In genomic region chr14:49790542-49790941, GRCm38 (mm10) we compare ENCODE assay signal across 17 mouse cellular contexts. TPM values are rescaled to one million over a fixed set of nuclear protein-coding genes. Genes with fewer than 3 reads are reported as not detected.
A peak's percentile ranks its signal among the peaks of the same experiment; 100 is the strongest.
DNase-seq lines count a peak whose midpoint lies in the region; ATAC-seq and TF ChIP-seq lines count a peak whose summit lies in the region.
"Had no signal": no experiment of that assay in that cellular context is flagged by ENCODE, and none has a peak within 500 bp of the region (broad histone marks: within the 10 kb centered on the region; RNA-seq: fewer than 3 reads in every experiment).

No protein-coding gene starts in this region.

- intact Hi-C loops in heart, adult 2 months (cut with DNase I), result no loop called here
- intact Hi-C loops in heart, postnatal 25 days (cut with DNase I), result no loop called here

- H3K4me2 ChIP-seq in heart, embryonic 11.5 days, result no peak overlapping the region; the same call in 1 of the 2 replicates
- H3K4me2 ChIP-seq in heart, embryonic 13.5 days, result peak overlapping the region; percentile 26; the same call in 1 of the 2 replicates
- no peak overlapping the region; the same call in 1 of the 2 replicates for H3K4me2 ChIP-seq in heart, postnatal 0 days (ENCODE audit: low read depth, low read length)
- H3K4me2 ChIP-seq: hindbrain, embryonic 13.5 days had no signal

- H3K36me3 ChIP-seq in heart, adult 2 months (ENCODE audit: control insufficient read depth, insufficient read depth, low read length), result no peaks in the 10 kb centered on the region; the same call in 1 of the 2 replicates
- H3K36me3 ChIP-seq in heart, embryonic 11.5 days (ENCODE audit: control insufficient read depth, insufficient read depth, low read length), result no peaks in the 10 kb centered on the region
- H3K36me3 ChIP-seq in heart, embryonic 13.5 days, result no peaks in the 10 kb centered on the region
- no peaks in the 10 kb centered on the region for H3K36me3 ChIP-seq in heart, postnatal 0 days (replicated peaks; ENCODE audit: control insufficient read depth, insufficient read depth, low read length)
- H3K36me3 ChIP-seq: embryonic facial prominence, embryonic 10.5 days; hindbrain, embryonic 13.5 days had no signal

- no peak for DNase-seq in heart, adult 2 months
- DNase-seq in heart, postnatal 25 days (ENCODE audit: low spot score), result no peak
- DNase-seq in heart, postnatal 0 days (ENCODE audit: low spot score), result peak; percentile 58
- DNase-seq in spleen, postnatal 14 days (ENCODE audit: low spot score in 2 of 2), result no peak
- no peak for DNase-seq in left cerebral cortex, adult 8-10 months (ENCODE audit: low spot score in 2 of 2)
- DNase-seq in adrenal gland, adult 8-10 months, result no peak
- DNase-seq: adrenal gland, postnatal 10 days; cerebellum, adult 11-12 months; cerebellum, adult 9-11 months; gastrocnemius, postnatal 10 days; kidney, adult 11 months had no signal

- no peak for TF ChIP-seq POLR2A in heart, adult 2 months (IDR thresholded peaks at IDR 0.05; ENCODE audit: insufficient read depth, low read depth, low read length)

- WGBS in heart, adult 2 months, result 44% methylated on average over 4 of the region's 4 CpGs
- 43% methylated on average over 4 of the region's 4 CpGs for WGBS in heart, embryonic 11.5 days (ENCODE audit: insufficient replicate concordance)
- 37% methylated on average over 4 of the region's 4 CpGs for WGBS in heart, embryonic 13.5 days
- 26% methylated on average over 4 of the region's 4 CpGs for WGBS in heart, postnatal 0 days

- H3K27ac ChIP-seq in heart, adult 2 months, result peak overlapping the region; percentile 47
- peak overlapping the region; percentile 74 for H3K27ac ChIP-seq in heart, embryonic 11.5 days (ENCODE audit: low read depth, low read length)
- H3K27ac ChIP-seq in heart, embryonic 13.5 days (replicated peaks), result peak overlapping the region; percentile 76
- peak overlapping the region; percentile 81 for H3K27ac ChIP-seq in heart, postnatal 0 days (ENCODE audit: low read depth)
- H3K27ac ChIP-seq: embryonic facial prominence, embryonic 10.5 days; hindbrain, embryonic 13.5 days; hindbrain, postnatal 0 days had no signal

- H3K9ac ChIP-seq in heart, adult 2 months (ENCODE audit: low read depth, low read length), result no peak overlapping the region
- H3K9ac ChIP-seq in heart, embryonic 11.5 days (ENCODE audit: low read depth, low read length), result no peak overlapping the region
- peak overlapping the region; percentile 14; the same call in 1 of the 2 replicates for H3K9ac ChIP-seq in heart, embryonic 13.5 days
- H3K9ac ChIP-seq in heart, postnatal 0 days (replicated peaks; ENCODE audit: low read depth, low read length), result no peak overlapping the region
- H3K9ac ChIP-seq: hindbrain, embryonic 13.5 days had no signal

- H3K9me3 ChIP-seq in heart, embryonic 11.5 days (replicated peaks; ENCODE audit: control insufficient read depth, low read length), result no peaks in the 10 kb centered on the region
- H3K9me3 ChIP-seq in heart, embryonic 13.5 days, result no peaks in the 10 kb centered on the region
- no peaks in the 10 kb centered on the region for H3K9me3 ChIP-seq in heart, postnatal 0 days (replicated peaks; ENCODE audit: control insufficient read depth, low read length)
- H3K9me3 ChIP-seq: embryonic facial prominence, embryonic 10.5 days; hindbrain, embryonic 13.5 days had no signal

- no peak for TF ChIP-seq EP300 in heart, adult 2 months (IDR thresholded peaks at IDR 0.05; ENCODE audit: insufficient read depth, low read depth, low read length)
- TF ChIP-seq EP300 in heart, postnatal 0 days (IDR thresholded peaks at IDR 0.05; ENCODE audit: low read depth), result no peak

- no peaks in the 10 kb centered on the region for H3K4me1 ChIP-seq in heart, adult 2 months (ENCODE audit: control insufficient read depth, insufficient read depth, low read length)
- no peaks in the 10 kb centered on the region for H3K4me1 ChIP-seq in heart, embryonic 11.5 days (ENCODE audit: control insufficient read depth, insufficient read depth, low read length)
- peaks cover 16% of the 10 kb centered on the region; the same call in 1 of the 2 replicates for H3K4me1 ChIP-seq in heart, embryonic 13.5 days
- peaks cover 9% of the 10 kb centered on the region for H3K4me1 ChIP-seq in heart, postnatal 0 days (ENCODE audit: control insufficient read depth, insufficient read depth)
- H3K4me1 ChIP-seq: embryonic facial prominence, embryonic 10.5 days; hindbrain, embryonic 13.5 days had no signal

- H3K4me3 ChIP-seq in heart, adult 2 months, result no peak overlapping the region
- no peak overlapping the region for H3K4me3 ChIP-seq in heart, embryonic 11.5 days (ENCODE audit: low read depth, low read length)
- H3K4me3 ChIP-seq in heart, embryonic 13.5 days, result no peak overlapping the region
- H3K4me3 ChIP-seq in heart, postnatal 0 days (ENCODE audit: low read depth, low read length), result no peak overlapping the region
- H3K4me3 ChIP-seq: embryonic facial prominence, embryonic 10.5 days; hindbrain, embryonic 13.5 days had no signal

- no peaks in the 10 kb centered on the region for H3K27me3 ChIP-seq in heart, adult 2 months (ENCODE audit: control insufficient read depth, insufficient read depth, low read length)
- H3K27me3 ChIP-seq in heart, embryonic 11.5 days (ENCODE audit: control insufficient read depth, insufficient read depth, low read length), result no peaks in the 10 kb centered on the region
- no peaks in the 10 kb centered on the region for H3K27me3 ChIP-seq in heart, embryonic 13.5 days (replicated peaks)
- no peaks in the 10 kb centered on the region for H3K27me3 ChIP-seq in heart, postnatal 0 days (ENCODE audit: control insufficient read depth, insufficient read depth, low read length)

- no peak for ATAC-seq in heart, embryonic 11.5 days (replicated peaks; ENCODE audit: insufficient number of reproducible peaks, low FRiP score, low TSS enrichment)
- no peak; the same call in 1 of the 2 replicates for ATAC-seq in heart, embryonic 13.5 days (ENCODE audit: extremely low read depth, insufficient number of reproducible peaks, low FRiP score, low TSS enrichment)
- ATAC-seq in heart, postnatal 0 days (ENCODE audit: insufficient read depth, low read depth), result peak; percentile 72
- ATAC-seq: forebrain, embryonic 14.5 days; hindbrain, postnatal 0 days had no signal

- no peaks in the 10 kb centered on the region for H3K79me2 ChIP-seq in heart, adult 2 months (replicated peaks; ENCODE audit: control insufficient read depth, insufficient read depth, low read length)

- TF ChIP-seq CTCF in heart, adult 2 months (IDR thresholded peaks at IDR 0.05), result no peak
- TF ChIP-seq CTCF in heart, postnatal 0 days (IDR thresholded peaks at IDR 0.05; ENCODE audit: low read depth), result no peak

RNA-seq across cellular contexts. Expression of gene Armh4, which starts 7.4 kb away (rescaled TPM):
- total RNA-seq in heart, adult 2 months (2021), result 10 to 100 TPM in 1 of 2 experiments, 1 to 10 TPM in 1; 9.0 to 10.3 TPM
- polyA plus RNA-seq in heart, adult 2 months (2012; rRNA removed), result 4.1 and 12.6 TPM in 2 replicates
- 1 to 10 TPM; 5.7 to 7.7 TPM for total RNA-seq in heart, postnatal 25 days (2021)
- 96.7 and 120 TPM in 2 replicates for polyA plus RNA-seq in heart, embryonic 11.5 days (2014; fragmentation: Nextera tagmentation; extraction: Ambion mirVana)
- polyA plus RNA-seq in heart, embryonic 13.5 days (2015; fragmentation: Nextera tagmentation; extraction: Ambion mirVana), result 57.5 and 62.7 TPM in 2 replicates
- 29.2 and 34.0 TPM in 2 replicates for total RNA-seq in heart, postnatal 0 days (2014; rRNA removed; ENCODE audit: low replicate concordance)
- 12.7 and 14.2 TPM in 2 replicates for polyA plus RNA-seq in heart, postnatal 0 days (2015; fragmentation: Nextera tagmentation; extraction: Ambion mirVana)
- total RNA-seq in left cerebral cortex, adult 8-10 months (2022), result 10 to 100 TPM; 25.9 to 31.4 (median 28.0) TPM
- 1 to 10 TPM in 2 of 4 experiments, under 1 TPM in 2; 0.89 to 2.0 (median 1.1) TPM for total RNA-seq in adrenal gland, adult 8-10 months (2022)
